Mouse (Mus musculus) central nervous system, embryonic 18 days (tissue): ENCODE results near the gene Cox5a. TPM values are rescaled to one million over a fixed set of nuclear protein-coding genes. Genes with fewer than 3 reads are reported as not detected.

Experiments
- polyA plus RNA-seq: library from polyadenylated mRNA; depleted of rRNA; stranded (reverse); fragments of >200 nt; gene quantifications from 2 replicates; pipeline ENCODE4 v1.2.3, GENCODE M21; 2012; rRNA removed

Cox5a gene
- 395 and 396 TPM in 2 replicates for polyA plus RNA-seq

DNA sequence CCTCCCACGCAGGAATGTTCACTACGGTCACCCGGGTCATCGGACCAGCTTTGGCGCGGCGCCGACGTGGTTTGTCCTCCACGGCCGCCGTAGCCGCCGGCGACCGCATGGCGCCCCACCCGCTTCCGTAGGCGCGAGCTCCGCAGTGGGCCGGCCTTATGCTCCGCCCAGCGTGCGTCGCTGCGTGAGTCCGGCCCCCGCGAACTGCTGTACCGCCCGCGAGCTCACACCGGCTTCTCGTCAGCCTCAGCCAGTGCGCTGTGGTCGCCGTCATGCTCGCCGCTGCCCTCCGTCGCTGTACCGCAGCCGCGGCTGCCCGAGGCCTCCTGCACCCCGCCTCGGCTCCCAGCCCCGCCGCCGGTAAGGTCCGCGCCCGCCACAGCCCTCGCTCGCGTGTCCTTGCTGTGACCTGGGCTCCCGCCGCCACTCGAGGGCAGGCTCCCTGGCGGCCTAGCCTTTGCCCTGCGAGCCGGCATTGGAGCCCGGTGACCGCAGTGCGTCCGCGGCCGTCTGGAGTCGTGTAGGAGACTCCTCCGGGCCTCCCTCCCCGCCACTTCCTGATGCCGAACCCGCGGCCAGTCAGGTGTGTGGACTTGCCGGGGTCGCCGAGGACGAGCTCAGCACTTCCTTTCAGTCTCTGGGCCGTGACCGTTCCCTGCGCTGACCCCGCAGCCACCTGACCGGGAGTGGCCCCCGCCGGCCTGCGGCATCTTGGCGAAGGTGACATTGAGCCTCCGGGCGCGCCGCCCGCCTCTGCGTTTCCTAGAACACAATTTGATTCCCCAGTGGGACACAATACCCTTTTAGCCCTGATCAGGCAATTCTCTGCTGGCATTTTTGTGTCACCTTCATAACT is at the start of gene Cox5a:
Cox5a (plus strand) TSS at position 219 of the 856 bp plus-strand sequence.

DNA sequence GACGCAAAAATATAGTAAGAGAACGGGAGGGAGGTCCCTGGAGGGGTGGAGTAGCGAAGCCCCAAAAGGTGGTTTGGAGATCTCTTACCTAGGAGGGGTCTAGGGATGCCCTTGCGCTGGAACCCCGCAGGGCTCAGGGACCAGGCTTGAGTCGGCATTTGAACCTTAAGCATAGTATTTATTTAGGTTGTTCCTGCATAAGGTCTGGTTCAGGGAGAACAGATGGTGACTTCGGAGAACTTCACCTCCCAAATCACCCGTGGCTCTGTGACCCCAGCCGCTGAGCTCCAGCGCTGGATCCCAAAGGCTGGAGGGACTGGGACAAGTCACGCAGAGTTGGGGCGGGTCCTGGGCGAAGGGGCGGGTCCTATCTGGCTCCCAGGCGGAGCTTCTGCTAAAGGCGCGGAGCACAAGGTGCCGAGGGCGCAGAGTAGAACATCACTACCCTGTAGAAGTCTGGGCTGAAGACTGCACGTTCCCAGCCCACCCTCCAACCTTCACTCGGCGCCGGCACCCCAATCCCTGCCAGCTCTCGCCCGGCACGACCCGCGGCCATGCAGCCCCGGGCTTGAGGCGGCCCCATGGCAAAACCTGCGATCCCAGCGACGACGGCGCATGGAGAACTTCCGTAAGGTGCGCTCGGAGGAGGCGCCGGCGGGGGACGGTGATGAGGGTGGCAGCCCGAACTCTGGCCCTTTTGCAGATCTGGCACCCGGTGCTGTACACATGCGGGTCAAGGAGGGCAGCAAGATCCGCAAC is 17.3 kb upstream of the Cox5a start, which contains the start of gene Rpp25:
Rpp25 (plus strand) TSS at position 405 of the 759 bp plus-strand sequence.

DNA sequence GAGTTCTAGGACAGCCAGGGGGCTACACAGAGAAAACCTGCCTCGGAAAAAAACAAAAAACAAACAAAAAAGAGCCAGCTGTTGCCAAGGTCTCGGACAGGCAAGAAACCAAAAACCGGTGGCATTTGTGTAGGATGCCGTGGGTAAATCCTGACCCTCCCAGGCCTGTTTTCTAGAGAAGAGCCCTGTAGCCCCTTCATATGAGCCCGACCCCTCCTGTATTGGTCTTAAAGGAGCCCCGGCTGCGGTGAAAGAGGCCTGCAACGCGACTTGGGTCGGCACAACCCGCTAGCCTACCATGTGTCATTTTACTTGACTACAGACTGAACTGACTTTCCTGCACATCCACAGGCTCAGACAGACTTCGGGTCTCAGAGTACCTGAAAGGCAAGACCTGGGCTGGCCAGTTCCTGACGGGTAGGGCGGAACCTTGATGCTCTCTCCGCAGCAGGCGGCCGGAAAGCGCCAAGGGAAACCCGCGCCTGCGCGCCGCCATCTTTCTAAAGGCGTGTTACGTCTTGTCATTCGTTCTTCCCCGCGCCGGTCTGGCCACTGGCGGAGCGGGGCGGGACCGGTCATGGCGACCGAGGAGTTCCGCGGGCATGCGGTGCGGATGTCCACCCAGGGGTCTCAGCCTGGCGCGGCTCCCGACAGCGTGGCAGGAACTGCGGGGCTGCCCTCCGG is 16.1 kb downstream of the Cox5a start, which contains the start of gene Fam219b:
Fam219b (plus strand) TSS at position 485 of the 684 bp plus-strand sequence.

DNA sequence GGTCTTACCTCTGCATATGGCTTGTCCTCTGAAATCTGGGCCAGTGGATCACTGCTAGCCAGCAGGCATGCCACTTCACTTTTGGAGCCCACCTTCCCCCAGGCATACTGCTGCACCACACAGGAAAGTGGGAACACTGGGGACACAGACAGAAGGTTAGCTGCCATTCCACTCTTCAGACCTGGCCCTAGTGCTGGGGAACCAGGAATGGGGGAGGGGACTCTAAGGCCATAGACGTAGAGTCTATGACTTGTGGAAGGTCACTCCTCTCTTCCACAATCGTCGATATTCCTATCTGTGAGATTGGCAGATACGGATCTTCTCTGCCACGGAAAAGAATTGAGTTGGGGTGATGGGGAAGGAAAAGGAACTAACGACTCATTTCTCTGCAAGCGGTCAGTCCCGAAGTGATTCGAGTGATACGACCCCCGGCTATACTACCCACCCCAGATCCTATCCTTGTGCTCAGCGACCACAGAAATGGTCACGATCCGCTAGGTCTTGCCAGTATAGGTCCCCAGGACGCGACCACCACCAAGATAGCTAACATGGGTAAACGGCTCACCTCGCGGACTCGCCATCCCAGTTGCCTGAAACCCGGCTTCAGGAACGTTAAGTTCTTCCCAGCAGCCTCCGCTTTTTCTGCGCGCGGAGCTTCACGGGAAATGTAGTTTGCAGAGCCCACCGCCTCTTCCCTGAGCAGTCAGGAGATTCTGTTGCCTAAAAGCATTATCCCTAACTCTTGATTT is 31.2 kb downstream of the Cox5a start, which contains the start of gene Mpi:
Mpi (minus strand) TSS at position 625 of the 749 bp plus-strand sequence.

DNA sequence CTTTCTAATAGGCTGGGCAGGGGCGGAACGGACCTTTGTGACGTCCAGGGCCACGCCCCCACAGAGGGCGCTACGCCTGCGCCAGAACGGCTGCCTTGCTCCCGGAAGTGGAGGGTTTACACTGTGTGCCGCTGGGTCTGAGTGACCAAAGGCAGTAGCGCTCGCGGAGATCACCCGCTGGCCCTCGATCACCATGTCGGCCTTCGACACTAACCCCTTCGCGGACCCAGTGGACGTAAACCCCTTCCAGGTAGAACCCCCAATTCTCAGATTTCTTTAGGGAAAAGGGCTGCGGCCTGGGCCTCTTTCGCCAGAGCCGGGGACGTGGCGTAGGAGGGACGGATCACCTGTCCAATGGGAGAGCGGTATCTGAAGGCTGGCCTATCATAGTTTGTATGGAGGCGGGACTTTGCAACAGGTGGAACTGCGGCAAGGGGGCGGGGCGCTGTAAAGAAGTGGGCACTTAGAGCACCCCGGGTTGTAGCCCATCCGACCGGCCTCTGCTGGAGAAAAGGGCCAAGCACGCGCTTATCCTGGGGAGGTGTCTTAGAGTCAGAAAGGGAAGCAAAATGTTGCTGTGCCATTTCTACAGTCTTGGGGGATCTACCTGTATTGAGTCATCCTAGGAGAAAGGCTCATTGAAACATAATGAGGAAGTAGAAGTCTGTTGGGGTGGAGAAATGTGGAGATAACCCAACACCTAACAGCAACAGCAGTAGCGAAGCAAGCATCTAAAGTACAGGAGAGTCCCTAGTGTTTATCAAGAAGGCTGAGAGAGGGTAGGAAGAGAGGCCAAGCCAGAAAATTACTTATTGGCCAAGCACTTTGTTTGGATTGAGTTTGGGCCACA is 40.0 kb downstream of the Cox5a start, which contains the start of gene Scamp2:
Scamp2 (plus strand) TSS at position 83 of the 850 bp plus-strand sequence.

Other genes starting within 250 kb of the Cox5a start
- 17.1 and 19.6 TPM in 2 replicates for gene Ppcdc, start 81.2 kb upstream of the Cox5a start, polyA plus RNA-seq
- 283 and 284 TPM in 2 replicates for gene Scamp5, start 53.2 kb upstream of the Cox5a start, polyA plus RNA-seq
- 14.8 and 15.7 TPM in 2 replicates for gene Rpp25, start 17.2 kb upstream of the Cox5a start, polyA plus RNA-seq
- gene Fam219b, start 16.3 kb downstream of the Cox5a start, polyA plus RNA-seq, result 14.3 and 15.3 TPM in 2 replicates
- gene Mpi, start 31.5 kb downstream of the Cox5a start, polyA plus RNA-seq, result 62.6 and 66.8 TPM in 2 replicates
- gene Scamp2, start 39.7 kb downstream of the Cox5a start, polyA plus RNA-seq, result 51.6 and 56.1 TPM in 2 replicates
- gene Ulk3, start 68.2 kb downstream of the Cox5a start, polyA plus RNA-seq, result 40.2 and 46.6 TPM in 2 replicates
- gene Cplx3, start 85.0 kb downstream of the Cox5a start, polyA plus RNA-seq, result 0.66 and 1.1 TPM in 2 replicates
- 0.07 and 0.10 TPM in 2 replicates for gene Lman1l, start 99.5 kb downstream of the Cox5a start, polyA plus RNA-seq
- gene Csk, start 132.4 kb downstream of the Cox5a start, polyA plus RNA-seq, result 76.3 and 89.0 TPM in 2 replicates
- not detected in 2 replicates for gene Cyp1a2, start 162.4 kb downstream of the Cox5a start, polyA plus RNA-seq
- gene Cyp1a1, start 166.7 kb downstream of the Cox5a start, polyA plus RNA-seq, result 0.08 and 0.15 TPM in 2 replicates
- gene Edc3, start 187.3 kb downstream of the Cox5a start, polyA plus RNA-seq, result 21.0 and 21.1 TPM in 2 replicates
- 144 and 147 TPM in 2 replicates for gene Clk3, start 244.6 kb downstream of the Cox5a start, polyA plus RNA-seq